Mouse (Mus musculus) adrenal gland, postnatal 36 days (tissue): ENCODE data around the gene Adgra1. TPM values are rescaled to one million over a fixed set of nuclear protein-coding genes. Genes with fewer than 3 reads are reported as not detected.
A peak's percentile ranks its signal among the peaks of the same experiment; 100 is the strongest.

ENCODE experiments used
- DNase-seq, 2 experiments: peaks; one replicate each; pipeline ENCODE4 v3.0.0; 2021; ENCODE audit warnings: mixed read lengths in 1 of 2
- long read RNA-seq, 2 experiments: library from polyadenylated mRNA; stranded (forward); transcript quantifications; one replicate each; pipeline ENCODE4 v2.0.0; 2021; ENCODE audit warnings: borderline sequencing depth in 2 of 2
- total RNA-seq, 2 experiments: library from RNA; stranded (reverse); gene quantifications; 2 replicates each; pipeline ENCODE4 v1.2.3; 2021

Gene Adgra1
- total RNA-seq: 1 to 10 TPM; 2.2 to 3.9 TPM
- long read RNA-seq, experiment 1, partial matches to known transcripts: 1 of 2 reads
- long read RNA-seq, experiment 1, other reads (novel, unspliced or antisense): 1 of 2 reads
- long read RNA-seq, experiment 2, full-length matches to known transcripts: 2 of 3 reads
- long read RNA-seq, experiment 2, partial matches to known transcripts: 0 of 3 reads
- long read RNA-seq, experiment 2, other reads (novel, unspliced or antisense): 1 of 3 reads

- DNase-seq: peak; percentile 67 to 74
Measured at GRCm38 (mm10) chr7:139834036-139834435, at the start of gene Adgra1. TSS of gene Adgra1 (plus strand) at chr7:139834174.

DNA sequence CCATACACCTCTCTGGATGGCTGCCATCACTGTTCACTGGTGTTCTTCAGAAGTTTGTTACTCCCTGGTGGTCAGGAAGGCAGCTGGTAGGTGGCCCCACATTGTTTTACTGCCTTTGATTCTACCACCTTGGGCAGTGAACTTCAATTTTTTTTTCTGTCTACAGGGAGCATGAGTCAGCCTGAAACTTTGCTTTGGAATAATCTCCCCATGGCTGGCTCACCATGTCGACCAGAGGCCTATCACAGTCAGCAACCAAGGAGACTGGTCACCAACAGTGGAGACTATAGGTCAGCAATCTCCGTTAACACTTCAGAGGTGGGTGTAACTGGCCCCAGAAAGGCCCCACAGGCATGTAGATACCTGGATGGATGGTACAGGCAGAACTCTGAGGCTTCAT lies 46.6 kb upstream of the Adgra1 start:
- DNase-seq: peak; percentile 13 to 16

DNA sequence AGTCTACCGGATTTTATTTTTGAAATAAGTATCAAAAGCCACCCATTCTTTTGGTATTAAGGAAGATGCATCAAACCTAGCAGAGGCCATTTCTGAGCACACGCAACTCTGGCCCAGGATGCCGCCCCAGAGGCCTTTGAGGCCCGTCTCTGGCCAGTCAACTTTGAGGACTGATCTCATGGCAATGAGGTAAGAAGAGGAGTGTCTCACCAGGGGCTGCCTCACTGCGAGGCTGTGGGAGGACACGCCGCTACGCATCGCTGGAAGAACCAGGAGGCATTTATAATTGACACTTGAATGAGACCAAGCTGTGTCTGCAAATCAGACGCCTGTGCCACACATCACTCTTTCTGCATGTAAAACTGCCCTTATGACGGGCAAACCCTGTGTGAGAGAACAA lies 45.0 kb upstream of the Adgra1 start:
- no peak for DNase-seq

GRCm38 (mm10) chr7:139789718-139790117 lies 44.3 kb upstream of the Adgra1 start:
- DNase-seq: no peak

- DNase-seq: no peak
Measured at GRCm38 (mm10) chr7:139791601-139792000, 42.4 kb upstream of the Adgra1 start.

DNA sequence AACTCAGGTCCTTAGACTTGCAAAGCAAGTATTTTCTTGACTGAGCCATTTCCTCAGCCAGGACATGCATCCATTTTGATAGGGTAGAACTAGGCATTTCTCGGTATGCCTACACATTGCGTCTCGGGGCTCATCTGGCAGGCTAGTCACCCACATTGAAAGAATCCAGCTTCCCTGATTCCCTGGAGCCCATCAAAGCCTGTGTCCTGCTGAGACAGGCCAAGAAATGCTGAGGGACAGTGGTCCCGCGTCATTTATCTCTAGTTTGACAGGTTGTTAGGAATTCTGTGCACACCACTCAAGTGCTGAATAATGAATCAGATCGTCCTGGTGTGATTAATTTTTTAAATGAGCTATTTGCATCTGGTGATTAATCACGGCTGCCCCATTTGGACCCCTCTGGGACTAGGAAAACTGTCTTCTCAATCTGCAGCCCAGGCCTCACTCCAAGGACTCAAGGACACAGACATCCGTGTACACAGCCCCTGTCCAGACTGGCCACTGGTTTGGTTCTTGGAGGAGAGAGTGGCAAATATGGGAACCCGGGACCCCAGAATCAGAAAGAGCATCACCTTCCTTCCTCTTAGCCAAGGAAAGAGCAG lies 38.9 kb upstream of the Adgra1 start:
- DNase-seq: no peak

DNA sequence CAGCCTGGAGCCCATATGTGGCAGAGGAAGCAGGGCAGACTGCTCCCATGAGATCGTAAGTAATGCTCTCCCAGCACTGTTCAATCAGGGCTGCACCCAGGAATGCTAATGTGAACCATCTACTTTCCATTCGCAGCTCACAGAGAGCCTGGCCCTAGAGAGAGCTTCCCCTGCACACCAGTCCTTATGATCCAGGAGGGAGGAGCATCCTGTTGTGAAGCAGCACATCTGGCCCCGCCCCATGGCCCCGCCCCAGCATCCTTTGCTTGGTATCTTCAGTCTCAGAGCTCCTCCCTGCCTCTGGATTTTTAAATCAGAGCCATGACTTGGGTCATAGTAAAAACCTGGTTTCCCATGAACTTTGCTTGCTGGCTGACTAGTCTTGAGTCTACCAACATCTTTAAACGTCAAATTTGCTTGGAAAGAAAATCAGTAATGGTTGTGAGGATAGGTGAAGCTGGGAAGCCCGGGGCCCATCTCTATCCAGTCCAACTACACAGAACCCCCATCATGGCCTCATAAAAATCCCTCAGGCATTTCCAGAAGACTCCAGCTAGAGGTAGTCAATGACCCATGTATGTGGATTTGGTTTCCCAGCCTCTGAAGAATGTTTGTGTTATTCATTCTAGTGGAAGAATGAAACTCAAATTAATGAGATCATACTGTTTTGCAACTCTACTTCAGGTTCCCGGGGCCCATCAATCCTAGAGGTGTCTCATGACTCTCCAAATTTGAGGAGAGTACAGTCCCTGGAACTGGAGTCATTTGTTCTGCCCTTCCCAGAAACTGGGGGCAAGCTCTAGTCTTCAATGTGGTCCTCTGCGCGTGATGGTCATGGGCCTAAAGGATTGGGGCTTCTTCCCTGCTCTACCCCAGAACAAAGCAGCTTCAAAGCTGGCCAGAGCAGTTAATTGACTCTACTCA lies 36.5 kb upstream of the Adgra1 start:
- no peak for DNase-seq

GRCm38 (mm10) chr7:139806175-139806601 lies 27.8 kb upstream of the Adgra1 start:
- no peak for DNase-seq

GRCm38 (mm10) chr7:139810036-139810435 lies 23.9 kb upstream of the Adgra1 start:
- no peak for DNase-seq

DNA sequence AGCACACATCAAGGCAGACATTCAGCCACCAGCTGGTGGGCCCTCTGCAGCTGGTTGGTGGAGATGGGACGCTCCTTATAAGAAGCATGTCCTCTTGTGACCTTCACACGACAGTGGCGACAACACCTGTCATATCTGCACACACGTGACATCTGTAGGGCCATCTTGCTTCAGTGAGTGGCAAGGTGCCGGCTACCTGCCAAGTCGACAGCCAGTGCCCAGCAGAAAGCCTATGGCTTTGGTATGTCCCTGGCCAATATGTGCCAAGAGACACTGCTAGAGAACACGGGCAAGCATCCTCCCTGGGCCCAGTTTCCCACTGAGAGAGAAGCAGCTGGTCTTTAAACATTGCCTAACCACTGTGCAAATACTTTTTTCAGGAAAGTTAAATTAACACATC lies 22.3 kb upstream of the Adgra1 start:
- no peak for DNase-seq

GRCm38 (mm10) chr7:139813577-139814207 lies 20.3 kb upstream of the Adgra1 start:
- DNase-seq: no peak

DNA sequence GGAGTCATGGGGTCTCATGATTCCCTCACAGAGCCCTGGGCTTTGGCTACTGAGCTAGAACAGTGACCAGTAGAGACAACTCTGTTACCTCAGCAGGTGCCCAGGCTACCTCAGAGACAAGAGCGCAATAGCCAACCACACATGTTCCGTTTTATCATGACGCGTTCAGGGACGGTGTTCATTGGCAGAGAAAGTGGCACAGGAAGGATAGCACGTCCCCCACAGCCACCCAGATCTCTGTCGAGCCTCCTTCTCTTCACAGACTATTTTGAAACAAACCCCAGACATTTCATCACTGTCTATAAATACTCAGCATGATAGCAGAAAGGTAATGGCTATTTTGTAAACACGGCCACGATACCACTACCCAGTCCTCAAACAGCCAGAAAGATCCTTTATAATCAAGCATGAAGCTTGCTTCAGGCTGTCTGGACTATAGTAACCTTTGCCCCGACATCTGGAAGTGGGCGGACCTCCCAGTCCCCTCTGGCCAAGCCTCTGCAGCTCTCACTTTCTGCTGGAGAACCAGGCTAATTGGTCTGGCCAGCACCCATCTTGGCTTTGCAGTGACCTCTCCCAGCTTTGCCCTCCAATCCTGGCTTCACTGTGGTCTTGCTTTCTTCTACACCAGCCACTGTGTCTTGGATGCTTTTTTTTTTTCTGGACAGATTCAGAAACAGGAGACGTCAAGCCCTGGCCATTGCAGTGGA lies 11.5 kb upstream of the Adgra1 start:
- DNase-seq: no peak

GRCm38 (mm10) chr7:139827687-139828086 lies 6.3 kb upstream of the Adgra1 start:
- DNase-seq: peak; percentile 40 to 58

DNA sequence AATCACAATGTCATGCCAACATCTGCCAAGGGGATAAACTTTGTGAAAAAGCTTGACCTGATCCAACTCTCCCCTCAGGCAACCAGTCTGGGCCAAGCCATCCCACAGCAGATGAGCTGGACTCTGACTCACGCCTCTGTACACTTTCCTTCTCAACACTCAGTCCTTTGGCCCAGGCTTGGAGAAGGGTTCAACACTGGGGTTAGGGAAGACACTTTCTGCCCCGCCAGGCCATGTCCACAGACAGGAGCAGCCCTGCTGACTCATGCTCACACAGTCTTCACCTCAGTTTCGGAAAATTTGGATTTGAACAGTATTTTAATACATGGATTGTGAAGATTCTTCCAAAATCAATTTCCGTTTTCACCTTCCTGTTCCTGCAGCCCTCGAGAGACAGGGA lies 442 bp upstream of the Adgra1 start:
- DNase-seq: peak; percentile 13 to 47

DNA sequence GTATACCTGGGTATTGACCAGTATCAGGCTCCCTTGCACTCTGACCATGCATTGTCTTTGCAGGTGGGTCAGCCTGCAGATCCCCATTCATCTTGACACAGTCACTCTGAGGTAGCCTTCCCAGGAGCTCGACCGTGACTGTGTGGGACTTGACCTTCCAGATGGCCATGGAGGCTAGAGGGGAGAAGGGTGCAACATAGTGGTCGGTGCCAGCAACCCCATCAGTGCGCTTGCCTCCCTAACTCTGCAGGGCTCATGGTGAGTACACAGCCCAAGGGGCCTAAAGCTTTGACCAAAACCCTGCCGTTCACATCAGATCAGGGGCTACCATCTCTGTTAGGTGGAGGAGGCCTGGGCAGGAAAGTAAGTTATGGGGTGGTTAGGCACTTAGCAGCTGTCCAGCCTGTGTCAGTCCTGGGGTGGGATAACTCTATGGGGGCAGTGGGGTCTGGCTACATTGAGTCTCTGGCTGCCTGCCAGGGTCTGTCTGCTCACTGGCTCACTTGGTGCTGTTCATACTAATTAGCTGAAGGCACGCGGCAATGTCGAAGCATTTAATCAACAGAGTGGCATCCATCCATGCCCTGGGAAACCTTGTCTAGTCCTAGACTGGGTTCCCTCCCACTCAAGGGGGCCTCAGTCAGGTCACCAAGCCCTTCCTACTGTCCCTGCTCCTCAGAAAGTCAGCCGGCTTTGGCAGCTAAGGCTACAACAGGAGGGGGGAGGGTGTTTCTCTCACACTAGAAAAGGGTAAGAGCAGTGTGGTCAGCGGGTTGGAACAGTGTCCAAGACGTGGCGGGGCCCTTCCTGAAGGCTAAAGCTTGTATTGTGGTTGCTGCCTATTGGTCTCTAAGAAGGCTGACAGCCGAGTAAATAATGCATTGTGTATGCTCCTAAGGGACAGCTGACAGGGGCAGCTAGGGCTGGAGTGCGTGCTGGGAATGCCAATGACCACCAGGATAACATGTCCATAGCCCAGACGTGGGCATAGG lies 1.5 kb downstream of the Adgra1 start:
- DNase-seq: no peak

DNA sequence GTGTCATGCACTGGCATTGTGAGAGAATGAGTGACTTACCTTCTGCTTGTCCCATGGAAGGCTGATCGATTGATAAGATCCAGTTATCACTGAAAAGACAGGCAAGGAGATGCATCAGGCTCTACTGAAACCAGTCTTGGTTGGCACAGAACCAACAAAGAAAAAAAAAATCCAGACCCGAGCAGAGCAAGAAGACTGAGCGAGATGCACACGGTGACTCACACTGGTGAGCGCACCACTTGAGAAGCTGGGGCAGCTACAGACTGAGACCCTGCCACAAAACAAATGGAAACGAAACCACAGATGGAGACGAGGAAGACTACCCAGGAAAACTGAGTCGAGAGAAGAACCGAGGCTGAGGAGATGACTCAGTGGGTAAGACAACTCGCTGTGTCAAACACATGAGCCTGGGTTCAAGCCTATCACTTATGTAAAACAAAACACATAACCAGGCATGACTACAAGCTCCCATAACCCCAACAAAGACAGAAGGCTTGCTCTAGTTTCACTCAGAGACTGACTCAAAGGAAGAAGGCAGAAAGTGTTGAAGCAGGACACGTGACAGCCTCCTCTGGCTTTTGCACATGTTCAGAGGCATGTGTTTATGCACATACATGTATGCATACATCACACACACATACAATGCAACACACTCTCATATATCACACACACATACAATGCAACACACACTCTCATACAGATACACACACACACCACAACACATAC lies 6.6 kb downstream of the Adgra1 start:
- DNase-seq: no peak

DNA sequence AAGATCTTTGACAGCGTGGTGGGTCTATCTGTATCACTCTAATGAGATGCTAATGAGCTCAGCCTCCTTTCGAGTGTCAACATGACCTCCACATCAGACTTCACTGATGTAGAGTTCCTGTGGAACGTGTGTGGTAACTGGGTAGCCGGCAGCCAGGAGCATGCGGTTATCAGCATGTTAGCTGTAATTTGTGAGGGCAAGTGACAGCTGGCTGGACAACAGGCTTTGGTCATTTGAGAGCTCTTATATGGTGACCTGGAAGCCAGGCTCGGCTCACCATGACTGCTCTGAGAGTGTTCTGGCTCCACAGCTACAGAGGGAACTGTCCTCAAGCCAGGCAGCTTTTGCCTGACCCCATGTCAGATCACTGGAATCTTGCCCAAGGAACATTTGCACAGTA lies 8.4 kb downstream of the Adgra1 start:
- DNase-seq: no peak

DNA sequence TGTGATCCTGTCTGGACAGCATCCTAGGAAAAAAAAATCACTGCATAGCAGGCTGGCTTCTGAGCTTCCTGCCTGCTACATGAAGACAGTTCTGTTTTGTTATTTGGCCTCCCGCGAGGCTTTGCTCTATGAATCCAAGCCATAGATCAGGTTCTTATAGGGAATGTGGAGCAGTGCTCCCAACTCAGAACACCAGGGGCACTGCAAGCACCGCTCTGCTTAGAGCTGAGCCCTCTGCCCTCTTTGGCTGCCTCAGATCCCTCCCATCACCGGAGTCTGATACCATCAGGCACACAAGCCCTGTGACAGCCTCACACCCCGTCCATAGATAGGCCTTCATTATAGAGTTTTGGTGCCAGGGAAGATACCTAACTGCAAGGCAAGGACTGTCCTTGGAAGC lies 9.2 kb downstream of the Adgra1 start:
- no peak for DNase-seq

DNA sequence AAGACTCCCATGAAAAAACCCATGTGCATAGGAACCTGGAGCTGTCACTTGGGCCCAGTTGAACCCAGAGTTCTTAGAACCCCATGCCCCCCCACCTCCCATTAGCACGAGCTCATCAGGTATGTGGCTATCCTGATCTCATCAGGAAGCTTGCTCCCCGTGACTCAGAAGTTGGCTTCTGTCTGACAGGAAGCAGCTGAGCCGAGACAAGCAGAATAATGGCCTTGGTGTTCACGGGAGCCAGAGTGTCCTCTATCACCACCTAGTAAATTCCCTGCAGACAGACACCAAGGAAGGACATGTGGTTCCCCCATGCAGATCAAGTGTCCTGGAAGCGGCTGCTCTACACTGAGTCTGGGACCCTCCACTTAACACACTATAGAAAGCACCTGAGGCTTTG lies 9.8 kb downstream of the Adgra1 start:
- peak; percentile 45 to 52 for DNase-seq

GRCm38 (mm10) chr7:139845101-139845500 lies 11.1 kb downstream of the Adgra1 start:
- no peak for DNase-seq
